Comparison of ENCODE assay signal across 9 mouse cellular contexts in genomic region chr9:3199151-3200018, GRCm38 (mm10).
A peak's percentile ranks its signal among the peaks of the same experiment; 100 is the strongest.
DNase-seq lines count a peak whose midpoint lies in the region; ATAC-seq lines count a peak whose summit lies in the region.
"Had no signal": no experiment of that assay in that cellular context is flagged by ENCODE, and none has a peak within 500 bp of the region (broad histone marks: within the 10 kb centered on the region; RNA-seq: fewer than 3 reads in every experiment).

No protein-coding gene starts in this region.

- H3K4me1 ChIP-seq in heart, embryonic 14.5 days (ENCODE audit: control insufficient read depth in 2 of 2, insufficient read depth in 2 of 2, low read length in 2 of 2) = no peaks in the 10 kb centered on the region
- H3K4me1 ChIP-seq in intestine, embryonic 14.5 days (replicated peaks; ENCODE audit: control insufficient read depth, insufficient read depth, low read length) = no peaks in the 10 kb centered on the region

- DNase-seq in heart, adult 8-10 months (ENCODE audit: low spot score) = no peak
- DNase-seq in ZHBTc4 (ENCODE audit: low read depth, low spot score) = peak; percentile 85
- peak; percentile 60 for DNase-seq in intestine, embryonic 14.5 days (ENCODE audit: low spot score)
- peak; percentile 31 for DNase-seq in lung, postnatal 10 days
- no peak for DNase-seq in right cerebral cortex, postnatal 4 days
- no peak for DNase-seq in gastrocnemius, postnatal 25 days
- DNase-seq in cerebellum, adult 9-10 months = no peak

- no peak overlapping the region for H3K9ac ChIP-seq in heart, embryonic 14.5 days (ENCODE audit: low read length)
- H3K9ac ChIP-seq in intestine, embryonic 14.5 days (ENCODE audit: low read length) = no peak overlapping the region

- 31% methylated on average over 33 of the region's 33 CpGs for WGBS in heart, embryonic 14.5 days
- WGBS in intestine, embryonic 14.5 days = 36% methylated on average over 33 of the region's 33 CpGs

- peak; percentile 31; the same call in 1 of the 2 replicates for ATAC-seq in heart, embryonic 14.5 days (ENCODE audit: insufficient number of reproducible peaks, insufficient read depth, low FRiP score, low read depth)
- peak; percentile 79 for ATAC-seq in intestine, embryonic 14.5 days (replicated peaks; ENCODE audit: low FRiP score, low TSS enrichment, low read depth)

- no peaks in the 10 kb centered on the region for H3K36me3 ChIP-seq in heart, embryonic 14.5 days (ENCODE audit: control insufficient read depth, insufficient read depth, low read length)
- H3K36me3 ChIP-seq in intestine, embryonic 14.5 days (ENCODE audit: control insufficient read depth, insufficient read depth, low read length) = no peaks in the 10 kb centered on the region
- H3K36me3 ChIP-seq: G1E had no signal

- peaks cover 8% of the 10 kb centered on the region; the same call in 1 of the 2 replicates for H3K9me3 ChIP-seq in heart, embryonic 14.5 days (ENCODE audit: control insufficient read depth, low read length)
- 0 out of 2 replicates have a peak, but pooled peaks cover 5% of the 10 kb centered on the region for H3K9me3 ChIP-seq in intestine, embryonic 14.5 days (ENCODE audit: control insufficient read depth, low read length)
- H3K9me3 ChIP-seq: G1E had no signal

- no peak overlapping the region for H3K4me3 ChIP-seq in heart, embryonic 14.5 days (ENCODE audit: control insufficient read depth in 1 of 2, insufficient read depth in 1 of 2, low read depth in 1 of 2, low read length in 2 of 2)
- H3K4me3 ChIP-seq in intestine, embryonic 14.5 days (ENCODE audit: low read depth, low read length) = no peak overlapping the region

- no peak overlapping the region for H3K27ac ChIP-seq in heart, embryonic 14.5 days (replicated peaks in 1 of 2; ENCODE audit: control insufficient read depth in 1 of 2, insufficient read depth in 1 of 2, low read depth in 2 of 2, low read length in 2 of 2)
- H3K27ac ChIP-seq in intestine, embryonic 14.5 days (ENCODE audit: low read depth) = no peak overlapping the region

- no peak overlapping the region for H3K4me2 ChIP-seq in heart, embryonic 14.5 days (ENCODE audit: low read length)
- H3K4me2 ChIP-seq in intestine, embryonic 14.5 days (ENCODE audit: low read length) = peak overlapping the region; percentile 22; the same call in 1 of the 2 replicates

- no peaks in the 10 kb centered on the region for H3K27me3 ChIP-seq in heart, embryonic 14.5 days (ENCODE audit: control insufficient read depth, insufficient read depth, low read length)
- no peaks in the 10 kb centered on the region for H3K27me3 ChIP-seq in intestine, embryonic 14.5 days (replicated peaks; ENCODE audit: control insufficient read depth, insufficient read depth, low read length)

Comparison
In these comparisons a context has a peak if more than half of its experiments do, and no peak if none do; other contexts are left out.
1. DNase-seq: peak in ZHBTc4 (single experiment), intestine, embryonic 14.5 days (single experiment) and lung, postnatal 10 days (single experiment); none in heart, adult 8-10 months (single experiment), right cerebral cortex, postnatal 4 days (single experiment), gastrocnemius, postnatal 25 days (single experiment) and cerebellum, adult 9-10 months (single experiment).